Mouse (Mus musculus) spleen, postnatal 36 days (tissue): Measurements from ENCODE around the gene Defb23.
A peak's percentile ranks its signal among the peaks of the same experiment; 100 is the strongest.

ENCODE experiments used
- DNase-seq, 2 experiments: peaks; one replicate each; pipeline ENCODE4 v3.0.0; 2022; ENCODE audit warnings: low spot score in 2 of 2, mixed read lengths in 1 of 2

Gene Defb23

GRCm38 (mm10) chr2:152464570-152465150, at the start of gene Defb23:
Gene Defb23 (minus strand): TSS chr2:152464620.
- no peak for DNase-seq

GRCm38 (mm10) chr2:152511592-152511991, 47.2 kb upstream of the Defb23 start, which contains the start of gene Defb26:
Gene Defb26 (minus strand): TSS chr2:152511692.
- DNase-seq: no peak

GRCm38 (mm10) chr2:152503950-152504349, 39.5 kb upstream of the Defb23 start:
- DNase-seq: no peak

- DNase-seq: no peak
Measured at GRCm38 (mm10) chr2:152500863-152501229, 36.4 kb upstream of the Defb23 start.

GRCm38 (mm10) chr2:152500204-152500862, 35.9 kb upstream of the Defb23 start:
- DNase-seq: no peak

GRCm38 (mm10) chr2:152498020-152498419, 33.6 kb upstream of the Defb23 start:
- no peak for DNase-seq

GRCm38 (mm10) chr2:152493151-152493550, 28.7 kb upstream of the Defb23 start:
- DNase-seq: no peak

GRCm38 (mm10) chr2:152490038-152490437, 25.6 kb upstream of the Defb23 start, which contains the start of gene Defb22:
Gene Defb22 (minus strand): TSS chr2:152490138.
- DNase-seq: no peak

GRCm38 (mm10) chr2:152487024-152487423, 22.6 kb upstream of the Defb23 start:
- no peak for DNase-seq

GRCm38 (mm10) chr2:152481726-152482125, 17.3 kb upstream of the Defb23 start:
- no peak for DNase-seq

- no peak for DNase-seq
Measured at GRCm38 (mm10) chr2:152480881-152481280, 16.5 kb upstream of the Defb23 start.

- DNase-seq: no peak
Measured at GRCm38 (mm10) chr2:152476763-152477162, 12.3 kb upstream of the Defb23 start, which contains the start of gene Defb20. Gene Defb20 (plus strand): TSS chr2:152477063.

GRCm38 (mm10) chr2:152472434-152472833, 8.0 kb upstream of the Defb23 start:
- DNase-seq: no peak

- peak in 1 of 2 experiments; percentile 6 for DNase-seq
Measured at GRCm38 (mm10) chr2:152470973-152471372, 6.6 kb upstream of the Defb23 start.

GRCm38 (mm10) chr2:152459241-152459640, 5.2 kb downstream of the Defb23 start:
- no peak for DNase-seq

- DNase-seq: no peak
Measured at GRCm38 (mm10) chr2:152452101-152452781, 12.2 kb downstream of the Defb23 start.

- DNase-seq: peak in 1 of 2 experiments; percentile 6
Measured at GRCm38 (mm10) chr2:152450241-152450640, 14.2 kb downstream of the Defb23 start.

- no peak for DNase-seq
Measured at GRCm38 (mm10) chr2:152447461-152447860, 17.0 kb downstream of the Defb23 start.

GRCm38 (mm10) chr2:152446642-152447041, 17.8 kb downstream of the Defb23 start:
- DNase-seq: no peak

- DNase-seq: no peak
Measured at GRCm38 (mm10) chr2:152443281-152443680, 21.1 kb downstream of the Defb23 start.

- DNase-seq: no peak
Measured at GRCm38 (mm10) chr2:152442322-152442721, 22.1 kb downstream of the Defb23 start.

- DNase-seq: no peak
Measured at GRCm38 (mm10) chr2:152439833-152440232, 24.6 kb downstream of the Defb23 start.

- DNase-seq: no peak
Measured at GRCm38 (mm10) chr2:152438963-152439362, 25.5 kb downstream of the Defb23 start.
